Comparison of ENCODE assay signal across 22 mouse cellular contexts in genomic region chr3:153453127-153454049, GRCm38 (mm10).
DNase-seq lines count a peak whose midpoint lies in the region; ATAC-seq and TF ChIP-seq lines count a peak whose summit lies in the region.
"Had no signal": no experiment of that assay in that cellular context is flagged by ENCODE, and none has a peak within 500 bp of the region (broad histone marks: within the 10 kb centered on the region; RNA-seq: fewer than 3 reads in every experiment).

No protein-coding gene starts in this region.

- H3K27ac ChIP-seq in CH12.LX (ENCODE audit: insufficient read depth, low read depth) (peak overlapping the region; percentile 97), ES-E14 (ENCODE audit: insufficient read depth, low read depth, low read length, poor library complexity, severe bottlenecking) (peak overlapping the region; percentile 53; the same call in 1 of the 2 replicates)
- H3K27ac ChIP-seq in liver, embryonic 12.5 days, result no peak overlapping the region
- H3K27ac ChIP-seq: embryonic facial prominence, embryonic 12.5 days; forebrain, embryonic 15.5 days had no signal

- peaks cover 19% of the 10 kb centered on the region for H3K79me2 ChIP-seq in CH12.LX (replicated peaks; ENCODE audit: control insufficient read depth, extremely low read depth, insufficient read depth, poor library complexity, severe bottlenecking)

- TF ChIP-seq POLR2A in CH12.LX (IDR thresholded peaks at IDR 0.05; ENCODE audit: low read depth, low read length), result peak; percentile 82

- H3K36me3 ChIP-seq in CH12.LX (replicated peaks in 1 of 2; ENCODE audit: control insufficient read depth in 1 of 2, insufficient read depth in 1 of 2, low read length in 1 of 2) (peaks cover 24 to 43% of the 10 kb centered on the region in 2 experiments), ES-E14 (ENCODE audit: control insufficient read depth, insufficient read depth, low read length, poor library complexity, severe bottlenecking) (peaks cover 12% of the 10 kb centered on the region)
- no peaks in the 10 kb centered on the region for H3K36me3 ChIP-seq in liver, embryonic 12.5 days
- H3K36me3 ChIP-seq: embryonic facial prominence, embryonic 12.5 days; forebrain, embryonic 15.5 days; heart, embryonic 12.5 days had no signal

- dilution Hi-C loops in CH12.LX (cut with MboI; ENCODE audit: extremely low pct_ligation_motif_present, extremely low pct_unique_long_range_greater_than_20kb, low sequenced_read_pairs), result no loop called here

- peak; percentile 98 for DNase-seq in CH12.LX (ENCODE audit: extremely low read depth)
- peak; percentile 47 for DNase-seq in ES-E14 (ENCODE audit: low read depth, low spot score)
- DNase-seq in R1 (ENCODE audit: low read depth, low spot score), result peak; percentile 95
- no peak for DNase-seq in kidney, adult 8-10 months
- no peak for DNase-seq in heart, adult 9 months (ENCODE audit: low spot score in 2 of 2)
- no peak for DNase-seq in kidney, adult 18-20 months
- DNase-seq: adrenal gland, adult 8-10 months; adrenal gland, postnatal 36 days; B cell, adult 2 months; cerebellum, adult 11 months; cerebellum, adult 8-10 months; cerebellum, postnatal 25 days; heart, adult 18-20 months; heart, postnatal 36 days had no signal

- TF ChIP-seq EP300 in CH12.LX (IDR thresholded peaks at IDR 0.05; ENCODE audit: low read length), result no peak

- H3K9ac ChIP-seq in CH12.LX (ENCODE audit: insufficient read depth, low read depth), result peak overlapping the region; percentile 100
- peak overlapping the region; percentile 84 for H3K9ac ChIP-seq in ES-E14 (ENCODE audit: insufficient read depth, low read depth, low read length, poor library complexity, severe bottlenecking)
- no peak overlapping the region for H3K9ac ChIP-seq in liver, embryonic 12.5 days
- H3K9ac ChIP-seq: embryonic facial prominence, embryonic 12.5 days; forebrain, embryonic 15.5 days; heart, embryonic 12.5 days had no signal

- H3K4me2 ChIP-seq in CH12.LX (ENCODE audit: insufficient read depth, low read depth, poor library complexity, severe bottlenecking), result peak overlapping the region; percentile 93
- no peak overlapping the region for H3K4me2 ChIP-seq in liver, embryonic 12.5 days
- H3K4me2 ChIP-seq: embryonic facial prominence, embryonic 12.5 days; forebrain, embryonic 15.5 days; heart, embryonic 12.5 days had no signal

- TF ChIP-seq CTCF in CH12.LX (conservative IDR thresholded peaks at IDR 0.05 in 1 of 2, IDR thresholded peaks at IDR 0.05 in 1 of 2; ENCODE audit: low read depth in 2 of 2, low read length in 2 of 2), result no peak

- in situ Hi-C loops in CH12.LX (cut with MboI; ENCODE audit: low pct_ligation_motif_present, low pct_unique_long_range_greater_than_20kb, low sequenced_read_pairs), result no loop called here
- in situ Hi-C loops in ES-E14 (cut with MboI; ENCODE audit: low sequenced_read_pairs in 2 of 2, unreplicated experiment in 2 of 2), result no loop called here

- peaks cover 14 to 44% of the 10 kb centered on the region in 2 experiments for H3K4me1 ChIP-seq in CH12.LX (ENCODE audit: control insufficient read depth in 1 of 2, insufficient read depth in 2 of 2)
- H3K4me1 ChIP-seq in ES-E14 (ENCODE audit: control insufficient read depth in 2 of 2, insufficient read depth in 2 of 2, low read length in 2 of 2, poor library complexity in 1 of 2), result peaks cover 3 to 9% of the 10 kb centered on the region in 2 experiments; a peak in 1 of 4 replicates
- 0 out of 2 replicates have a peak, but pooled peaks cover 8% of the 10 kb centered on the region for H3K4me1 ChIP-seq in liver, embryonic 12.5 days
- H3K4me1 ChIP-seq: embryonic facial prominence, embryonic 12.5 days; heart, embryonic 12.5 days had no signal

- peaks cover 35% of the 10 kb centered on the region for H3K9me3 ChIP-seq in CH12.LX (replicated peaks; ENCODE audit: low read length)
- H3K9me3 ChIP-seq in ES-E14 (ENCODE audit: control insufficient read depth, insufficient read depth, low read depth, low read length), result no peaks in the 10 kb centered on the region
- no peaks in the 10 kb centered on the region for H3K9me3 ChIP-seq in liver, embryonic 12.5 days (replicated peaks)
- H3K9me3 ChIP-seq: forebrain, embryonic 15.5 days had no signal

- no peak; the same call in none of the 2 replicates for TF ChIP-seq RAD21 in CH12.LX (IDR thresholded peaks at IDR 0.05; ENCODE audit: low read depth, low read length)

- 82% methylated on average over 7 of the region's 7 CpGs for WGBS in liver, embryonic 12.5 days (ENCODE audit: insufficient replicate concordance)

- ATAC-seq in liver, embryonic 12.5 days, result no peak
- ATAC-seq: CD4-positive, CD25-positive, alpha-beta regulatory T cell, adult 4 months; forebrain, embryonic 15.5 days; hindbrain, embryonic 16.5 days; inflammation-experienced regulatory T-cells, adult 6 months; intestine, postnatal 0 days had no signal

- H3K4me3 ChIP-seq in CH12.LX (replicated peaks in 1 of 3; ENCODE audit: low read depth in 2 of 3, low read length in 2 of 3, poor library complexity in 1 of 3) (peak overlapping the region; percentile 68 to 96 (median 73)), ES-E14 (ENCODE audit: insufficient read depth in 1 of 2, low read depth in 1 of 2, low read length in 2 of 2, poor library complexity in 1 of 2, severe bottlenecking in 1 of 2) (peak overlapping the region; percentile 89 to 93)
- H3K4me3 ChIP-seq in liver, embryonic 12.5 days, result no peak overlapping the region
- H3K4me3 ChIP-seq: embryonic facial prominence, embryonic 12.5 days; forebrain, embryonic 15.5 days; heart, embryonic 12.5 days had no signal

- no peaks in the 10 kb centered on the region for H3K27me3 ChIP-seq in CH12.LX (replicated peaks)
- no peaks in the 10 kb centered on the region for H3K27me3 ChIP-seq in liver, embryonic 12.5 days (replicated peaks)
- H3K27me3 ChIP-seq: embryonic facial prominence, embryonic 12.5 days; forebrain, embryonic 15.5 days; heart, embryonic 12.5 days had no signal

TF ChIP-seq in CH12.LX, 34 proteins besides CTCF, POLR2A, EP300 and RAD21:
- TF ChIP-seq POLR2AphosphoS2 (IDR thresholded peaks at IDR 0.05; ENCODE audit: low read depth, low read length), result peak; percentile 36
- TF ChIP-seq CHD2 (IDR thresholded peaks at IDR 0.05; ENCODE audit: low read length), result peak; percentile 89
- TF ChIP-seq MYC (IDR thresholded peaks at IDR 0.05; ENCODE audit: low read depth, low read length), result peak; percentile 64; the same call in 1 of the 2 replicates
- TF ChIP-seq ELF1 (IDR thresholded peaks at IDR 0.05; ENCODE audit: low read depth, low read length), result peak; percentile 88
- TF ChIP-seq TCF12 (IDR thresholded peaks at IDR 0.05; ENCODE audit: low read depth, low read length), result peak; percentile 18; the same call in 1 of the 2 replicates
- no peak for TF ChIP-seq CHD1 (IDR thresholded peaks at IDR 0.05; ENCODE audit: low read depth, low read length)
- 0 out of 2 replicates have a peak, but pooled peaks have one; percentile 21 for TF ChIP-seq NRF1 (IDR thresholded peaks at IDR 0.05; ENCODE audit: low read depth, low read length)
- TF ChIP-seq TBP (conservative IDR thresholded peaks at IDR 0.05; ENCODE audit: low read depth, low read length), result peak; percentile 87
- peak; percentile 72 for TF ChIP-seq MAX (IDR thresholded peaks at IDR 0.05; ENCODE audit: low read length)
- 0 out of 2 replicates have a peak, but pooled peaks have one; percentile 42 for TF ChIP-seq KAT2A (IDR thresholded peaks at IDR 0.05; ENCODE audit: insufficient replicate concordance, low read length)
- TF ChIP-seq NELFE (IDR thresholded peaks at IDR 0.05; ENCODE audit: low read depth, low read length), result peak; percentile 66
- no peak for TF ChIP-seq USF2 (conservative IDR thresholded peaks at IDR 0.05; ENCODE audit: low read depth, low read length)
- peak; percentile 66; the same call in 1 of the 2 replicates for TF ChIP-seq MAZ (IDR thresholded peaks at IDR 0.05; ENCODE audit: low read depth, low read length)
- TF ChIP-seq HCFC1 (IDR thresholded peaks at IDR 0.05; ENCODE audit: low read depth, low read length), result peak; percentile 67; the same call in 1 of the 2 replicates
- TF ChIP-seq JUN (IDR thresholded peaks at IDR 0.05; ENCODE audit: insufficient read depth, low read depth, low read length), result no peak
- no peak for TF ChIP-seq RCOR1 (conservative IDR thresholded peaks at IDR 0.05; ENCODE audit: low read depth, low read length)
TF ChIP-seq in CH12.LX: peak in this region for 12.

TF ChIP-seq in ES-E14, 5 proteins besides CTCF, POLR2A, EP300 and RAD21:
- no peak for TF ChIP-seq HCFC1 (IDR thresholded peaks at IDR 0.05; ENCODE audit: borderline replicate concordance, insufficient read depth, low read length)
- peak; percentile 62; the same call in 1 of the 2 replicates for TF ChIP-seq CHD2 (IDR thresholded peaks at IDR 0.05; ENCODE audit: low read depth, low read length)

Comparison
In these comparisons a context has a peak if more than half of its experiments do, and no peak if none do; other contexts are left out.
1. DNase-seq: peak in CH12.LX (single experiment), ES-E14 (single experiment) and R1 (single experiment); none in kidney, adult 8-10 months (0 of 2), heart, adult 9 months (0 of 2) and kidney, adult 18-20 months (single experiment).